Mouse (Mus musculus) hindbrain, embryonic 10.5 days (tissue): ENCODE results near the gene Tnfsf11. TPM values are rescaled to one million over a fixed set of nuclear protein-coding genes. Genes with fewer than 3 reads are reported as not detected.

Experiments used
- DNase-seq: peaks from one replicate; pipeline ENCODE4 v3.0.0-alpha.2; 2017; ENCODE audit warnings: low spot score
- H3K27ac ChIP-seq: fragments of 300-500 bp; sonication (generic); 2 replicates; pipeline ENCODE4 v1.5.1; 2016; ENCODE audit warnings: mild to moderate bottlenecking, moderate library complexity
- H3K27me3 ChIP-seq: fragments of 300-500 bp; sonication (generic); 2 replicates; pipeline ENCODE4 v1.6.1; 2016; ENCODE audit warnings: mild to moderate bottlenecking; ENCODE audit not compliant: poor library complexity, insufficient read depth, severe bottlenecking
- H3K36me3 ChIP-seq: fragments of 300-500 bp; sonication (generic); 2 replicates; pipeline ENCODE4 v1.6.1; 2016; ENCODE audit warnings: mild to moderate bottlenecking, moderate library complexity
- H3K4me1 ChIP-seq: fragments of 300-500 bp; sonication (generic); replicated peaks from 2 replicates; pipeline ENCODE4 v1.6.1; 2016; ENCODE audit warnings: mild to moderate bottlenecking
- H3K4me3 ChIP-seq: fragments of 300-500 bp; sonication (generic); 2 replicates; pipeline ENCODE4 v1.5.1; 2016; ENCODE audit warnings: mild to moderate bottlenecking, moderate library complexity
- H3K9me3 ChIP-seq: fragments of 300-500 bp; sonication (generic); 2 replicates; pipeline ENCODE4 v1.6.1; 2016; ENCODE audit warnings: mild to moderate bottlenecking, moderate library complexity
- WGBS: fragments of 180-500 bp; shearing (Covaris S2); methylation state at CpG from one replicate; pipeline ENCODE4 v1.1.7; 2016; 5-methylcytosine and 5-hydroxymethylcytosine counted together
- polyA plus RNA-seq: library from polyadenylated mRNA; unstranded; fragments of >200 nt; fragmentation: Nextera tagmentation; extraction: Ambion mirVana; gene quantifications from 2 replicates; pipeline ENCODE4 v1.2.1, GENCODE M21; 2016

Gene Tnfsf11
- polyA plus RNA-seq, 1 experiment from 2014 or later = 0.07 TPM

GRCm38 (mm10) chr14:78322916-78323315 is 15.1 kb upstream of the Tnfsf11 start:
- Histone ChIP-seq H3K36me3 (no peaks in the 10 kb centered on the region), H3K27ac (no peak overlapping the region), H3K9me3 (no peaks in the 10 kb centered on the region), H3K4me3 (no peak overlapping the region), H3K27me3 (no peaks in the 10 kb centered on the region), H3K4me1 (no peaks in the 10 kb centered on the region)
- 85% methylated on average over 9 of the region's 9 CpGs for WGBS
- DNase-seq = no peak

- Histone ChIP-seq H3K27ac (no peak overlapping the region), H3K9me3 (no peaks in the 10 kb centered on the region), H3K4me1 (no peaks in the 10 kb centered on the region), H3K36me3 (no peaks in the 10 kb centered on the region), H3K4me3 (no peak overlapping the region), H3K27me3 (no peaks in the 10 kb centered on the region)
- WGBS = 90% methylated on average over 6 of the region's 6 CpGs
- no peak for DNase-seq
These were observed 12.4 kb upstream of the Tnfsf11 start for GRCm38 (mm10) chr14:78320248-78320647.

- Histone ChIP-seq H3K4me1 (no peaks in the 10 kb centered on the region), H3K27me3 (no peaks in the 10 kb centered on the region), H3K36me3 (no peaks in the 10 kb centered on the region), H3K9me3 (no peaks in the 10 kb centered on the region), H3K4me3 (no peak overlapping the region), H3K27ac (no peak overlapping the region)
- DNase-seq = no peak
- WGBS = 86% methylated on average over 5 of the region's 5 CpGs
These were observed 11.7 kb upstream of the Tnfsf11 start for GRCm38 (mm10) chr14:78319580-78319979.

- Histone ChIP-seq H3K4me3 (no peak overlapping the region), H3K27ac (no peak overlapping the region), H3K36me3 (no peaks in the 10 kb centered on the region), H3K27me3 (no peaks in the 10 kb centered on the region), H3K9me3 (no peaks in the 10 kb centered on the region), H3K4me1 (no peaks in the 10 kb centered on the region)
- no peak for DNase-seq
- WGBS = 80% methylated on average over 3 of the region's 3 CpGs
These were observed 11.2 kb upstream of the Tnfsf11 start for GRCm38 (mm10) chr14:78319000-78319399.

GRCm38 (mm10) chr14:78317623-78318022 is 9.8 kb upstream of the Tnfsf11 start:
- Histone ChIP-seq H3K4me3 (no peak overlapping the region), H3K4me1 (no peaks in the 10 kb centered on the region), H3K36me3 (no peaks in the 10 kb centered on the region), H3K27ac (no peak overlapping the region), H3K27me3 (no peaks in the 10 kb centered on the region), H3K9me3 (no peaks in the 10 kb centered on the region)
- no peak for DNase-seq
- WGBS = 83% methylated on average over 5 of the region's 5 CpGs

GRCm38 (mm10) chr14:78300914-78301313 is 6.9 kb downstream of the Tnfsf11 start:
- WGBS = 84% methylated on average over 3 of the region's 3 CpGs
- no peaks in the 10 kb centered on the region for H3K4me1 ChIP-seq

GRCm38 (mm10) chr14:78292687-78293086 is 15.2 kb downstream of the Tnfsf11 start:
- H3K27me3 ChIP-seq = peaks cover 29% of the 10 kb centered on the region
- H3K4me1 ChIP-seq = peaks cover 17% of the 10 kb centered on the region
- WGBS = 94% methylated on average over 7 of the region's 7 CpGs
- no peak overlapping the region for H3K4me3 ChIP-seq
- no peak for DNase-seq
- H3K9me3 ChIP-seq = no peaks in the 10 kb centered on the region; the same call in 1 of the 2 replicates
- H3K27ac ChIP-seq = no peak overlapping the region
- H3K36me3 ChIP-seq = no peaks in the 10 kb centered on the region

More at GRCm38 (mm10) chr14:78300914-78301313, 6.9 kb downstream of the Tnfsf11 start:
- Histone ChIP-seq H3K9me3 (no peaks in the 10 kb centered on the region), H3K36me3 (no peaks in the 10 kb centered on the region), H3K27ac (no peak overlapping the region), H3K27me3 (peaks cover 10% of the 10 kb centered on the region), H3K4me3 (no peak overlapping the region)
- DNase-seq = no peak

- no peaks in the 10 kb centered on the region for H3K36me3 ChIP-seq
- WGBS = 71% methylated on average over 9 of the region's 9 CpGs
- no peaks in the 10 kb centered on the region; the same call in 1 of the 2 replicates for H3K9me3 ChIP-seq
- DNase-seq = no peak
- H3K27me3 ChIP-seq = peaks cover 29% of the 10 kb centered on the region
- no peak overlapping the region for H3K27ac ChIP-seq
- peaks cover 30% of the 10 kb centered on the region for H3K4me1 ChIP-seq
- H3K4me3 ChIP-seq = no peak overlapping the region
These were observed 17.8 kb downstream of the Tnfsf11 start for GRCm38 (mm10) chr14:78289912-78290523.

GRCm38 (mm10) chr14:78288903-78289302 is 18.9 kb downstream of the Tnfsf11 start:
- 0 out of 2 replicates have a peak overlapping the region, but pooled peaks have one; percentile 45 for H3K27ac ChIP-seq
- H3K36me3 ChIP-seq = no peaks in the 10 kb centered on the region
- 18% methylated on average over 5 of the region's 5 CpGs for WGBS
- H3K9me3 ChIP-seq = no peaks in the 10 kb centered on the region; the same call in 1 of the 2 replicates
- DNase-seq = peak; percentile 61
- H3K4me3 ChIP-seq = no peak overlapping the region
- H3K4me1 ChIP-seq = peaks cover 30% of the 10 kb centered on the region
- H3K27me3 ChIP-seq = peaks cover 29% of the 10 kb centered on the region

- peak; percentile 39 for DNase-seq
- peaks cover 29% of the 10 kb centered on the region for H3K27me3 ChIP-seq
- 34% methylated on average over 7 of the region's 7 CpGs for WGBS
- no peak overlapping the region for H3K27ac ChIP-seq
- no peaks in the 10 kb centered on the region for H3K9me3 ChIP-seq
- H3K36me3 ChIP-seq = no peaks in the 10 kb centered on the region
- H3K4me1 ChIP-seq = peaks cover 33% of the 10 kb centered on the region
- no peak overlapping the region for H3K4me3 ChIP-seq
These were observed 19.7 kb downstream of the Tnfsf11 start for GRCm38 (mm10) chr14:78287906-78288800.

- H3K27ac ChIP-seq = peak overlapping the region; percentile 66
- no peak overlapping the region for H3K4me3 ChIP-seq
- peaks cover 34% of the 10 kb centered on the region for H3K4me1 ChIP-seq
- H3K9me3 ChIP-seq = no peaks in the 10 kb centered on the region
- no peak for DNase-seq
- H3K27me3 ChIP-seq = peaks cover 19% of the 10 kb centered on the region
- 43% methylated on average over 5 of the region's 5 CpGs for WGBS
- H3K36me3 ChIP-seq = no peaks in the 10 kb centered on the region
These were observed 21.8 kb downstream of the Tnfsf11 start for GRCm38 (mm10) chr14:78286011-78286548.

GRCm38 (mm10) chr14:78282490-78282889 is 25.4 kb downstream of the Tnfsf11 start:
- Histone ChIP-seq H3K36me3 (no peaks in the 10 kb centered on the region), H3K27ac (no peak overlapping the region), H3K9me3 (no peaks in the 10 kb centered on the region), H3K27me3 (no peaks in the 10 kb centered on the region), H3K4me1 (peaks cover 17% of the 10 kb centered on the region), H3K4me3 (no peak overlapping the region)
- DNase-seq = no peak
- WGBS = 90% methylated on average over 11 of the region's 11 CpGs

- 89% methylated on average over 18 of the region's 18 CpGs for WGBS
- Histone ChIP-seq H3K27me3 (no peaks in the 10 kb centered on the region), H3K27ac (no peak overlapping the region), H3K4me3 (no peak overlapping the region), H3K9me3 (no peaks in the 10 kb centered on the region), H3K4me1 (no peaks in the 10 kb centered on the region), H3K36me3 (no peaks in the 10 kb centered on the region)
- no peak for DNase-seq
These were observed 31.4 kb downstream of the Tnfsf11 start for GRCm38 (mm10) chr14:78276395-78276930.
